Mouse (Mus musculus): ENCODE measurements at regions not wholly inside any gene's neighbourhood (a gene's known extent, or its start where the extent isn't known, plus 50 kb on each side); places are given as distances from the start of the nearest gene placed in this dataset.
A peak's percentile ranks its signal among the peaks of the same experiment; 100 is the strongest.

DNA sequence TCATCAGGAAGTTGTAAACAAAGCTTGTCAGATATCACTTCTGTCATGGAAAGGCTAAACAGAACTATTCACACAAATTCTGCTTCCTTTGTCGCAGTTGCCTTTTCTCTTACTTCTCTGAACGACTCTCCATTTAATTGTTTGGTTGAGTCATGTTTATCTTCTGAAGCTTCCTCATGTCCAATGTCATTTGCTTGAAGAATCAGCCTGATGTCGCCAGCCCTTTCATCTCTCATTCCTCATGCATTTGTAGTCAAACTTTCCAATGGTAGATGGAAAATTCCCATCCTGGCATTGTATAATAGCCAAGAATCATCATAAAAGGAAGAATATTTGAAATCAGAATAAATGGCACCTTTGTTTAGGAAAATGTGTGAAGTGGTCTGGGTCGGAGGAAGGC lies 225.6 kb upstream of the Pde3a start:
- no peak for DNase-seq (ENCODE audit: low read depth, low spot score)

DNA sequence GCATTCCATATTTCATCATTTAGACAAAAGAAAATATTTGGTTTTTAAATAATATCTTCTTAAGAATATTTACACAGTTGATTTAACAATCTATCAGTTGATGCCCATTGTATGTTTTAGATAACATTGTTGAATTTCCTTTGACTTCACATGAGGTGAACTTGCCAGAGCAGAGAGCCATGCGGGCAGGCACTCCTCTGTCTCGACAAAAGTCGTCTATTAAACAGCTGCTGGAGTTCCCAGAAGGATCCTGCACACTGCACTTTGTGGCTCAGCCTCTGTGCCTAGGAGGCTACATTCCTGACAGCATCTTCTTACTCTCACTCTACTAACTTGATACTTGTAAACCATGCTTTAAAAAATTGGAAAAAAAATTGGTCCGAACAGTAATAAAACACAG lies 221.7 kb upstream of the Pde3a start:
- no peak for DNase-seq (ENCODE audit: low read depth, low spot score)

DNA sequence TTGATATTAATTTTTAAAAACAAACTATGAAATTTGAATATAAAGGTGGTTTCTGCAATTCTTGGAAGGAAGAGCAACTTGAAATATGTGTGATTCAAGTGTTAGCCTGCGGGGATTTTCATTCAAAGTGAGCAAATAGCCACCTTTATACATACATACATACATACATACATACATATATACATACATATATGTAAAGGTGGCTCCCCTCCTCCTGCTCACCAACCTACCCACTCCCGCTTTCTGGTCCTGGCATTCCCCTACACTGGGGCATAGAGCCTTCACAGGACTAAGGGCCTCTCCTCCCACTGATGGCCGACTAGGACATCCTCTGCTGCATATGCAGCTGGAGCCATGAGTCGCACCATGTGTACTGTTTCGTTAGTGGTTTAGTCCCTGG lies 221.3 kb upstream of the Pde3a start:
- no peak for DNase-seq (ENCODE audit: low read depth, low spot score)

DNA sequence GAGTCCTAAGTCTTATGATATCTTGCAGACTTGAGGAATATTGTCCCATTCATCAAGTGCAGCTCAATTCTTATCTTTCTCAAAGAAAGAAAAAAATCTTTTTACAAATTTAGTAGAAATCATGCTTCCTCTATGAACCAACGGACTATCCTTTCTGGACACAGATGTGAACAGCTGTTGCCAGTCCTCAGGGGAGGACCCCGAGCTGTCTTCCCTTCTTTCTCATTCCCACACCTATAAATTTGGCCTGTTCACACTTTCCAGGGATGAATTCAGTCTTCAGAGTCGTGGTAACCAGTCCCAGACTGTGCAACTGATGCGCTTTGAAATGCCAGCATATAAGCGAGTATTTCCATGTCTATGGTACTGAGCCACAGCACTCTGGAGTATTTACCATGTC lies 214.2 kb upstream of the Pde3a start:
- no peak for DNase-seq (ENCODE audit: low read depth, low spot score)

DNA sequence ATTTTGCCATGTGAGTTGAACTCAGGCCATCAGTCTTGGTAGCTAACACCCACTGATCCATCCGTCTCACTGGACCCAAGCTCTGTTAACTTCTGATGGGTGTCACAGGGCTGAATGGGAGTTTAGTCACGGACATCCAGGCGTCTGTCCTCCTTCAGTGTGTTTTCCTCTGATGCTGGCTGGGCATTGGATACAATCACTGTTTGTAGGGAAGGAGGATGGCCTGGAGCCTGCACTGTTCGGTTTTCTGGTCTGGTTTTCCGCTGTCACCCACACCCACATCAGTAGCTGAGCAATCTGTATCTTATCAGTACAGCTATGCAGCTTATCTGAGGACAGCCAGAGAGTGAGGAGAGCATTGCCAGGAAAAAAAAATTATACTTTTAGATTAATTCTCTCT lies 207.7 kb upstream of the Pde3a start:
- DNase-seq (ENCODE audit: low read depth, low spot score): no peak

DNA sequence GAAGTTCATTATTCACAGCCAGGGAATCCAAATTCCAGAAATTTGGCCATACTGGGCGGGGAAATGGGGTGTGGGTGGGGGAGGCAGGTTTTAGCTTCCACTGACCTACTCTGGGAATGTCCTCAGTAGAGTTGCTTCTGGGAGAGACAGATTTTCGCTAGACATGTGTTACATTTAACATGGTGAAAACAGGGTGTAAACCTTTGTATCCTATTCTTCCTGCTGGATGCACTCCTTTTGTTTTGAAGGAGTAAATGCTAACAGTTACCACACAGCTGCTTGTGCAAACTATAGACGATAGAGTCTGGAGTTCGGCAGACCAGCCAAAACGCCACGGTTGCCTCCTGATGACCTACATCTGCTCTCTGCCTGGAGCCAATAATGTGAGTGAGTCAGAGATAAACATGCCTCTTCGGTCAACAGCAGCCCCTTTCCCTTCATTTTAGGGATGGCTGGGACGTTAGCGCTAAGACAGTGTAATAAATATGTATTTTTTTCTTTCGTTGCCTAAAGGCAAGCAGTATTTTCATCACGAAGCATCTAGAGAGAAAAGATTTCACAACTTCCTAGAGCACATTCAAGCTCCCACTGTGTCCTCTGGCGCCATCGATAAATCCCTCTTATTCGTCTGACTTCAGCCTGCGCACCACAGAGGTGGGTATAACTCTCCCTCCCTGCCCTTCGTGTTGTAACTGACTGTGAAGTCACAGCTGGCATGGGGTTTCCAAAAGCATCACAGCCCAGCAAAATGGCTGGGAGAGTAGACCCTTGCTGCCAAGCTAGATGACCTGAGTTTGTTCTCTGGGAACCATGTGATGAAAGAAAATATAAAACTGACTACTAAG lies 207.1 kb upstream of the Pde3a start:
- no peak for DNase-seq (ENCODE audit: low read depth, low spot score)

DNA sequence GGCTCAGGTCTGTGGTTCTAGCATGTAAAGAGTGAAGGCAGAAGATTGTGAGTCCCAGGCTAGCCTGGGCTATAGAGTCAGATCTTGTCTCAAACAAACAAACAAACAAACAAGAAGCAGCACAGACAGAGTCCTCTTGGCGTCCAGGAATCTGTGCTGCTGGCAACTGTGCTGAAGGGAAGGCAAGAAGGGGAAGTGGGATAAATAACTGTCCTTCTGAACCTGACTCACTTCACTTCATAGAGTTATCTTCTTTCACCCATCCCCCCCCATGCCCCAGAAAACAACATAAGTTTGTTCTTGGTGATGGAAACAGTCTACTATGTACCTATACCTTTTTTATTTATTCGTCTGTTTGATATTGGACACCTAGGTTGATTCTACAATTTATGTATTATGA lies 200.8 kb upstream of the Pde3a start:
- DNase-seq (ENCODE audit: low read depth, low spot score): no peak

DNA sequence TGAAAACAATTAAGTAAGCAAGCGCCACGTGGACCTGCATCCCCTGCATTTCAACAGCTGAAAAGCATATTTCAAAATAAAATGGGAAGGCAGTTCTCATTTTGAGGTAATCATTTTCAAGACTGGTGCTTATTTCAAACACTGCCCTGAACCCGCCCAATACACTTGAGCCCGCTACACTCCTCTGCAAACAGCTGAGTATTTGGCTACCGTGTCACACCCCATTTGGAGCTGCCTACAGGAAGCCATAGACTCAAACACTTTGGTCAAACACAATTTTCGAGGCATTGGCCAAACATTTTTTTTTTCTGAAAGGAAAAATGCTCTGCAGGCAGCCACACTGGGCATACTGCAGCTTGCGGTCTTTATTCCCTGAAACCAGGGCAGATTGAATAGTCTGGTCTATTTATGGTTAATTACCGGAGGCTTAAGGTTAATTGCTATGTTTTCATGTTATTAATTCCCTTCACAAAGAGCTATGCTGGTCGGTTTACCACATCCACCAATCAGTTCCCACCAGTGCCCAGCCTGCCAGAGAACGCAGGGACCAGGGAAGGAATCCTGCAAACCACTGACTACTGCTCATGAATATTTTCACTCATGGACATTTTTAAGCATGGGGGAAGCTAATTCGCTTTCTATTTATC lies 198.9 kb upstream of the Pde3a start:
- no peak for DNase-seq (ENCODE audit: low read depth, low spot score)

DNA sequence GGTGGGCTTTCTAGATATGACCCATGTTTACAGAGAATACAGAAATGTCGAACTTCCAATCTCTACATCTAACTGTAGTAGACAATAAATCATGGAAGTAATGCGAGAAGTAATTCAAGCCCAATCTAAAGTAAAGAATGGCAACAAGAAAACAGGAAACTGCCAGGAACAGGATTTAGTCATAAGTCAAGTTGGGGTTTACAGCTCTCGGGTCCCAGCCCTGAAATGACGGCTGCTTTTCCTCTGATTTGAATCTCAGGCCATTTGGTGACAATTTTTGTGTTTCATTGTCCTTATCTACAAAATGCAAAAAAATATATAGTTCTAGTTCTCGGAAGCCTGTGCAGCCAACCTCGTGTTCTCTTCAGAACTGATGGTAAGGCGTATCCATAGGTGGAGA lies 195.0 kb upstream of the Pde3a start:
- no peak for DNase-seq (ENCODE audit: low read depth, low spot score)

DNA sequence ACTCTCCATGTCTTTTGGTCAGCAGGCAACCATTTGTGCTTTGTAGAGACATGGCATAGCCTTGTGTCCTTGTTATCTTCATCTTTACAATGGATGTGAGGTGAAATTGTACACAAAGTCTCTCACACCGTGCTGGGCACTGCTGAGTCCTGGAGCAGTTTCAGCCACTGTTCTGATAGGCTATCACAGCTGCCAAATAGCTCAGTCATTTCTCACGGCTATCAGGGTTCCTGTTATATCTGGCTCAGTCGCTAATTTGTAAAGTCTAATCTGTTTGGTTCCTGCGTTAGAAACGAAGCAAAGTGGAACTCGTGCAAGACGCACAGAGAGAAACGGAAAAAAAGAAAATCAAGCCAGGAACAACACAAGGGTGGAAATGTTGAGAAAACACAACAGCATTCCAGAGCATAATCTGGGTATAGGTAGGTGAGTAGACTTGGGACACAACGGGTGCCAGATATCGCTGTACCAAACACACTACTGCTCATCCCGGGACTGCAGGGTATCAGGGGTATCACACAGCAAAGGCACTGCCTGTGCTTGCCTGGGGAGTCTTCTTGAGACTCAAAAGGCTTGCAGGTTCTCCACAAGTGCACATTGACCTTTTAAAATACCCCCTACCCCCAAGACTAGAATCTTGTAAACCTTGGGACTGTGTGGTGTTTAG lies 189.7 kb upstream of the Pde3a start:
- no peak for DNase-seq (ENCODE audit: low read depth, low spot score)

DNA sequence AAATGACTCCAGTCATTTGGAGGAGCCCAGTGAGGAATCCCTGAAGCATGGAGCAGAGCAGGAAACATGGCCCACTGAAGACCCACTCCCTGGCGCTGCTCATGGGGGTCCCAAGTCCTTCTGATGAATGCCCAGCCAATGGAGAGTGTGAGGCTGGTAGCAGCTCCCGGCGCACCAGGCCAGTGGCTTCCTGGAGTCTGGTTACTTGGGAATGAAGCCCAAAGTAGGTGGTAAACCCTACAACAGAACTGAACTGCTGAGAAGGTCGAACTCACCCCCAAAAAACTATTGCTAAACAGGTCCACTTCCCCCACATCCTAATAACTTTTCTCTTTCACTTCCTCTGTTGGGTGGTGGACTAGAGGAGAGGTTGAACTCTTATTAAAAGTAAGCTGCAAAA lies 183.3 kb upstream of the Pde3a start:
- no peak for DNase-seq (ENCODE audit: low read depth, low spot score)

DNA sequence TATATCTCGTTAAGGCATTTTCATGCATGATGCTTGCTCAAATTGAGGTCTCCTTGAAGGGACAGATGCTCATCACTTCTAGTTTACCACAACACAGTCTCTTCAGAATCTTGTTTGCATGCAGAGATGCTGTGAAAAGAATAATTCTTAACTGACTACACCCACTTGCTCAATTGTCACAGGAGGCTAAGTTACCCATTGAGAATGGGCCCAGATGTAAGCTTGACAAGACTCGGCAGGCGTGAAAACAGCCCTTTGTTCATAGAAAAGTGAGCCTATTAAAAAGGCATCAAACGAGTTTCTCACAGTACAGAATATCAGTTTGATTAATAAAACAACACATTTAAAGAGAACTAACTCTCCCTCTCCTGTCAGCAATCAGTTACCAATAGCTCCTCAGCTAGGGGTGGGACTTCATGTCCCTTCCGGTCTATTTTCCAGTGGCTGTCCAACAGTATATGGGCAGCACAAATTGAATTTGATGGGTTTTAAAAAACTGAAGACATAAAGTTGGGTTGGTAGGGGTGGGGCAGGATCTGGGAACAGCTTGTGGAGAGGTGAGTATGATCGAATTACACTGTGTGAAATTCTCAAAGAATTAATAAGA lies 180.1 kb upstream of the Pde3a start:
- no peak for DNase-seq (ENCODE audit: low read depth, low spot score)

DNA sequence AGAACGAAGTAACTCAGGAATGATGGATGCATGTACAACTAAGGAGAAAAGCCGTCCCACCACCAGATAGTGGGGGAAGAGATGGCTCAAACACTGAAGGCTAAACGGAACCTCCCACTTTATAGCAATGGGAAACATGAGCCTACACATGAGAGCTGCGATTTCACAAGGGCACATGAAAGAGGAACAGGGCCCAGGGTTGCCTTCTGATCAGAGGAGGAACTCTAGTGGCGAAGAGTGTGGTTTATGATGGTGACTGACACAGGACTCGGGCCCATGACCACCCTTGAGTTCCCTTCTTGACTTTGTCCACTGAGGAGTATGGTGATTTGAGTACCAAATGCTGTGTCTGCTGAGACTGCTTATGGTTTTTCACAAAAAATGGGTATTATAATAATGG lies 179.2 kb upstream of the Pde3a start:
- no peak for DNase-seq (ENCODE audit: low read depth, low spot score)

DNA sequence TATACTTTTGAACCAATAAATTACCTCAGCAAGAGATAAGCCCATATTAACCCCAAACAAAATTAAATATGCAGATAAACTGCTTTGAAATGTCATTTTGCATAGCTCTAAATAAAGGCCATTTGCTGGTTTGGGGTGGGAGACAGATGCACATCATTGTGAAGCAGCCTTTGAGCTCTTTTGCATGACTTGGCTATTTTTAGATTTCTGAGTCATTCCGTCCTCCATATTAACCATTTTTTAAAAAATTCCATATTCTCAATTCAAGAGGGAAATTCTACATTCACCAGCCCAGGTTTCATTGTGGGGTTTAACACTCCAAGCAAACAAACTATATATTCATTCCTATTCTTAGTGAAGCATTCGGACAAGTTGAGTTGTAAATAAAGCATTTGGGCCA lies 177.6 kb upstream of the Pde3a start:
- DNase-seq (ENCODE audit: low read depth, low spot score): no peak

DNA sequence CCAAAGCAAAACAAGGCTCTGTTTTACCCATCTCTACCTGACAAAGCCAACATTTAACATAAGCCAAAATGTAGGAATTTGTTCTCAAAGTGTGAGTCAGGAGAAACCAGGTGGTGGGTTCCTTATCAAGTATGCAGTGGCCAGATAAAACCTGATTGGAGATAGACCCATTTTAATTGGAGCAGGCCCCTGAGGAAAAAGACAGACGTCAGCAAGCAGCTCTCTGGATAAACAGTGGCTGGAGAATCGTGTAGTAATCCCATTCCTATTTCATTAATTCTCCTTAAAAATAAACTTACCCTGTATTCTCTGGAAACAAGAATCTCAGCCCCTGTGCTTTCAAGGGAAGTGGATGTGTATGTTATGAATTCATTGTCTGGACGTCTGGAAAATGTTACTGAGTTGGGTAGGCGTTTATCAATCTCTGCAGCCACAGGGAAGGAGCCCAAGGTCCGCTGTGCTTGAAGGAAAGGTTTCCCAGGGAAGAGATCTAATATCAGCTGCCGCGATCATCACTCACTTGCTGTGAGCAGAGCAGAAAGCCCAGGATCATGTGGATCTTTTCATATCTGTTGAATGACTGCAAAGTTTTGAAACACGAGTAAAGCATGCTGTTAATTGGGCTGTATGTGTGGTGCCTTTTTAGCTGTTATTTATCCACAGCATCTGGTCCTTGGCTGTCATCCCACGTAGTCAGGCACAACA lies 157.8 kb upstream of the Pde3a start:
- DNase-seq (ENCODE audit: low read depth, low spot score): peak; percentile 12

DNA sequence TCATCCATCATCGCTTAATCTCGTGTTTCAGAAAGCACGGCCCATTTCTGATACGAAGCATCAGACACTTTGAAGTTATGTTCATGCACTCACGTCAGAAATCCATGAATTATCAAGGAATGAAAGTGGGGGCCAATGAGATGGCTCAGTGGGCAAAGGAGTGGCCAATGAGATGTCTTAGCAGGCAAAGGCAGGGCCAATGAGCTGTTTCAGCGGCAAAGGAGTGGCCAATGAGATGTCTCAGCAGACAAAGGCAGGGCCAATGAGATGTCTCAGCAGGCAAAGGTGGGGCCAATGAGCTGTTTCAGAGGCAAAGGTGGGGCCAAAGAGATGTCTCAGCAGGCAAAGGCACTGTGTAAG lies 157.3 kb upstream of the Pde3a start:
- DNase-seq (ENCODE audit: low read depth, low spot score): no peak

DNA sequence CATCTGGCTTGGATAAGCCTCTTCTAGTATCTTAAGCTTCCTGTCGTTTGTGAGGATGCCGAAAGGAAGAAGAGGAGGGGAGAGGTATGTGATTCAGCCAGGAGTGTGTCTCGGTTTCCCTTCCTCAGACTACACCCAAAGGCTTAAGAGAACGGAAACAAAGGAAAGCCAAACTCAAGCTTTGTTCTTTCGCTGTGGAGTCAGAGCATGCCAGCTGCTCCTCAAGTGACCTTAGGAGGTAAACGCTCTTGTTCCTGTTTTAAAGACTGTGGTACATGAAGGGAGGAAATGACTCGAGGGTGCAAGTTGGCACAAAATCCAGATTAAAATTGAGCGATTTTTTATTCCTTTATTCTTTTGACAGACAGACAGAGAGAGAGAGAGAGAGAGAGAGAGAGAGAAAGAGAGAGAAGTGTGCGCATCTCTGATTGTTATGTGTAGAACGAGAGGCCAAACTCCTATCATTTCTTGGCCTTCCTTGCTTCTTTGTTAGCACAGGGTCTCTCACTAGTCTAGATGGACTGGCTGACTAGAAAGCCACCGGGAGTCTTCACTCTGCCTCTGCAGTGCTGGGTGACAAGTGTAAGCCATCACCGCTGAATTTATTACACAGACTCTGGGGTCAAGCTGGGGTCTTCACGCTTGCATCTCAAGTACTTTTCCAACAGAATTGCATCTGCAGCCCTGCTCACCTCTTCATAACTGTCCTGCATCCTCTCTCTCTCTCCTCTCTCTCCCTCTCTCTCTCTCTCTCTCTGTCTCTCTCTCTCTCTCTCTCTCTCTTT lies 151.5 kb upstream of the Pde3a start:
- DNase-seq (ENCODE audit: low read depth, low spot score): peak; percentile 60

DNA sequence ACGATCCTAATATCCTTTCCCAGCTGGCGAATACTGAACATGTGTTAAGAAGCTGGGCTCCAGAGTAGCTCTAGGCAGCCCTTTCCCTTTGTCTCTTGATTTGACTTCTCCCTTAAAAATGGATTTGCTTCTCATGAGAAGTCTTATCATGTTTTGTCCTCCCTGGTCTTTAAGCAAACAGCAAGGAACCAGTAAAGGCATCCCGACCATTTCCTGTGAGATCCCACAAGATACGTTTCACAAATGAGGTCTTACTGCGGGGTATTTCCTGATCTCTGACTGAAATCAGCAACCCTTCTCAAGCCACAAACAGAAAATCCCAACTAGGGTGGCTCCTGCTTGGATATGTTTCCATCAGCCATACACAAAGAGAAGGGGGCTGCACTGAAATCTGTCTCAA lies 130.8 kb upstream of the Pde3a start:
- DNase-seq (ENCODE audit: low read depth, low spot score): no peak

DNA sequence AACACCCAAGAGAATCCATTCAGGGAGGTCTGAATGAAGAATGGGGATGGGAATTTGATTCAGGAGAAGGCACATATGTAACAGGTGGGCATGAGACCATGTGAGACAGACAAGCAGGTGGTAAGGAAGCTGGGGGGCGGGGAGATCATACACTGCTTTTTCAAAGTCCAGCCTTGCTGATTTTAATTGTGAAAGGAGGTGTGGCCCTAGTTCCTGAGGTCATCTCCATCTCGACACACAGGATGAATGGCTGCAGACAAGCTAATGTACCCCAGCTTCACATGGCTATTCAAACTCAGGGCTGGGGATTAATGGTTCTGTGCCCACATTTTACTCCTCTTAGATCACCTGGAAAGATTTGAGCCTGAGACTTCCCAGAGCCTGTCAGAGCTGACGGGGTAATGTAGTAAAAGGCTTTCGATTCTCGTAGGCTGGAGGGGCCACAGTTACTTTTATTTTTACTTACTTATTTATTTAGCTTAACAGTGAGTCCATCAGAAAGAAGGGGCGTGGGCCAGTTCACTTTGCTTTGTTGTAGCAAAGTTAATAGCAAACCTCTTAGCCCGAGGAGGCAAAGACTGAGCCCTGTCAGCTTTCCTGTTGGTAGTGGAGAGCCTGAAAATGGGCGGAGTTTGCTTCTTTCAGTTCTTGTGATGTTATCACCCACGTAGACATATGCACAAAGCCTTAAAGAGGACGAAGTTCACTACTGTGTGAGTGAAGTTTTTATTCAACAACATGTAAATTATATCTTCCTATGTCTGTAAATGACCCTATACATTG lies 122.3 kb upstream of the Pde3a start:
- DNase-seq (ENCODE audit: low read depth, low spot score): no peak

DNA sequence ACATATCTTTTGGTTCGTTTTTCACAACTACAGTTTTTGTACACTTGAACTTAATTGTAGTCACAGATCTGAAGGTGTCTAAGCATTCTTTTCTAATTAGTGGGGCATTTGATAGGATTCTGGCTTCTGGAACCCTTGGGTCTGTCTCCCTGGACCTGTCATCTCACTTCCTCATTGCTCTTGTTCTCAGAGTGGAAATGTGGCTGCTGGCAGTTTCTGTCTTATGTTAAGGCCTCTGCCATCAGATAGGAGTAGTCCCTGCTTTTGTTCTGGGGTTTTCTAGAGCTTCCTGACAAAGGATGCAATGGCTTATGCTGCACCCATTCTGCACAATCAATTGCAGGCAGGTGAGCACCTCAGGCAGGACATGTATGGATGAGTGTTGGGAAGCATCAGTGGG lies 119.5 kb upstream of the Pde3a start:
- no peak for DNase-seq (ENCODE audit: low read depth, low spot score)
